Mouse (Mus musculus): Measurements from ENCODE around the gene Tbl1x.

Tbl1x gene

DNA sequence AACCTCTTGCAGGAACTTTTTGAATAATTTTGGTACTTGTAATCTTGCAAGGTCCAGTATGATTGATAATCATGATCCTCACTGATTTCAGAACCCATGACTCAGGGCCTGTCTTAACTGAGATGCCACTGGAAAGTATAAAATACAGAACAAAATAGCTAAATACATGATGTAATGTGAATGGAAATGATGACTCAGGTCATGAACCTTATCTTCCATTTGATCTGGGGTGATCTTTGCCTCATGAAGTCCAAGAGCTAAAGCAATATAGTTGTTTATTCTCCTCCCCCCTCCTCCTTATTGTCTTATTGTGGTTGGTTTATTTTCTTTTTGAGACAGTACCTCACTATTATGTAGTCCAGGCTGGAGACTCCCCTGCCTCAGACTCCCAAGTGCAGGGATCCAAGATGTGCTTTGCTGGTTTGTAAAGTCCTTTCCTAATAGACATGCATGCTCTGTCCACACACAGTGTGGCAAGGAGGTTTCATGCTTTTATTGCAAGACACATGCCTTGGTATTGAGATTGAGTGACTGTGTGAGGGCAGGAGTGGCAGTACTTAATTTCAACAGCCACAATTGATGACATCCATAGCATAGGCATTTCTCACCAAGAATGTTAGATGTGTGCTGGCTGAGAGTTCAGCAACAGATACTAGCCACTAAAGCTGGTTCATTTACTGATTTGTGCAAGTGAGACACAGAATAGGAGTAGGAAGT, 34.7 kb downstream of the Tbl1x start:
- DNase-seq, result no peak

DNA sequence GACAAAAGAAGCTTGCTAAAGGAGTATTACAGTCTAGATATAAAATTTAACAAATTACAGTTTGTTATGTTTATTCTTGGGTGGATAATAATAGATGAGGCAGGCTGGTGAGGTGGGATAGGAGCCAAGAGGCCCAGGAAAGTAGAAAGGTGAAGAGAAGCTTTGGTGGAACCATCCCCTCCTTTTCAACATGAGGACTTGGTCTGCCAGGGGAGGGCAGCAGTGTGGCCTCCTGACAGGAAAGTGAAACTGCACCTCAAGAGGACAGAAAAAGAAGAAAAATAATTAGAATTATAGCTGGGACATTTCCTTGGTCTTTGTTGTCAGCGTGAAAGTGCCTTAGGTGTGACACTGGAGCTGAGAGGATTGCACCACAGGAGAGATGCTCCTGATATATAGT, 35.6 kb downstream of the Tbl1x start:
- no peak for DNase-seq

DNA sequence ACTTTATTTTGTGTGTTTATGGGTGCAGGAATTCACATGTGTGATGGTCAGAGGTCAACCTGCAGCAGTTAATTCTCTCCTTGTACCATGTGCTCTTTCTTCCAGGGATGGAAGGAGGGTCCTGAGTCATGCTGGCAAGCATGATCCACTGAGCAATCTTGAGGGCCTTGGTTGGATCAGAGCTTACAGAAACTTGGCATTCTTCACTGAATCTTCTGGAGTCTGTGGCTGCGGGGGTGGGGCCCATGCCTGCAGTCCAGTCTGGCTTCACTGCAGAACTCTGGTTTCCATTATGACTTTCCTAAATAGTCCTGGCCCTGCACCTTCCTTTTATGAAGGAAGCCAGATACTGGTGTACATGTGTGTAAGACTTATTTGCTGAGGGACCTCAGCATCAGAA, 38.1 kb downstream of the Tbl1x start:
- DNase-seq, result no peak

DNA sequence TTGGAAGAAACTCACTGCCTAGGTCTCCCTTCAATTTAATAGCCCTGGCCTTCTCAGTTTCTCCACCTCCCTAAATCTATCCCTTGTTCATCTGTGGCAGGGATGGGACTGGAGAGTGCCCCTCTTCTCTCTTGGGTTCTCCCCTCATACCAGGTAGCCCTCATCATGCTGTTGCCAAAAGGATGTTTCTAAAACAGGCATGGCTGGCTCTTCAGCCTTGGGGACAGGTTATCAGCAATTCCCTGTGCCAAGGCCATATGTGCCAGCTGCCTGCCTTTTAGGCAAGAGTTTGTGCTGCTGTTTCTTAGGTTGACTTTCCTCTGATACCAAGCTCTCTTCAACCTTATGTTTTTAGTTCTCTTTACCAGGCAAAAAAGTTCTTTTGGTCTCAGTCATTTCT, 39.6 kb downstream of the Tbl1x start:
- no peak for DNase-seq

DNA sequence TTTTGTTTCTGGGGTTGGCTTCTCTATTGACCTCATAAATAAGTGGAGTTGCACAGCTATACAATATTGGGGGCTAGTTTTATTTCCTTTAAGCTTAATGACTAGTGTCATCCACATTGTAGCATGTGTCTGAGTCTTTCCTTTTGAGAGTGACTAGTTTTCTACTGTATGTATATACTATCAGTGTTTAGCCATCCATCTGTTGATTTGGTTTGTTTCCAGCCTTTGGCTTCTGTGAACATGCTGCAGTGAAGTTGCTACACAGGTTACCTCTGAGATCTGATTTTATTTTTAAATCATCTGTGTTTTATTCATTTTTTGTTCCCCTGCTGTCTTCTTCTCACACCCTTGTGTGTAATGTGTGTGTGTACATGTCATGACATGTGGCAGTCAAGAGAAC, 40.5 kb downstream of the Tbl1x start:
- DNase-seq, result peak; percentile 59

DNA sequence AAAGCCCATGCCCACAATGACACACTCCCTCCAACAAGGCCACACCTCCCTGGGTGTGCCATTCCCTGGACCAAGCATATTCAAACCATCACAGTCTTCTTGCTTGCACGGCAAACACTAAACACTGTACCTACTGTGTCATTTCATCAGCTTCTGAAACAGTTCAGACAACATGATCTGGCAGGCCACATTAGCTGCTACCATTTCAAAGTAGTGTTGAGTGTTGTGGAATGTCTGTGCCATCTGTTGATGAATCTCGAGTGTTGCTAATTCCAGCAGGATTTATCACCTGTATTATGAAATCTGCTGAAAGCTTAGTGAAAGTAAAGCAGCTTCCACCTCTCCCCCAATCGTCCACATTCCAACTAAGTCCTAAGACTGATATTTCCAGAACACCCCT, 41.3 kb downstream of the Tbl1x start:
- DNase-seq, result peak; percentile 45

DNA sequence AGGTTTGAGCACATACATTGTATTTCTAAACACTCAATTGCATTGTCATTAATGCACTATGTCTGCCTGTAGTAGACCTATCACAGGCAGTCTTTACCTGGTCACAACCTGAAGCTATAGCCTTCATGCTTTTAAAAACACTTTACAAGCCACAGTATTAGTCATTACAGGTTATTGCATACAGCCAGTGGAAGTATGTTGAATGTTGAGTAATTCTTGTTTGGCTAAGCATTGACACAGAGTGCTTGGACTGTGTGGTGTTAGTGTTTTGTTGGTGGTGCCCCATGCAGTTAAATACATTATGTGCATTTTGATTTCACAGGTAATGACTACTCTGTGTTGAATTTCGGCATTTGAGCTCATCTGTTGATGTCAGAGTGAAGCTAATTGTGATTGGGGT, 45.2 kb downstream of the Tbl1x start:
- no peak for DNase-seq

DNA sequence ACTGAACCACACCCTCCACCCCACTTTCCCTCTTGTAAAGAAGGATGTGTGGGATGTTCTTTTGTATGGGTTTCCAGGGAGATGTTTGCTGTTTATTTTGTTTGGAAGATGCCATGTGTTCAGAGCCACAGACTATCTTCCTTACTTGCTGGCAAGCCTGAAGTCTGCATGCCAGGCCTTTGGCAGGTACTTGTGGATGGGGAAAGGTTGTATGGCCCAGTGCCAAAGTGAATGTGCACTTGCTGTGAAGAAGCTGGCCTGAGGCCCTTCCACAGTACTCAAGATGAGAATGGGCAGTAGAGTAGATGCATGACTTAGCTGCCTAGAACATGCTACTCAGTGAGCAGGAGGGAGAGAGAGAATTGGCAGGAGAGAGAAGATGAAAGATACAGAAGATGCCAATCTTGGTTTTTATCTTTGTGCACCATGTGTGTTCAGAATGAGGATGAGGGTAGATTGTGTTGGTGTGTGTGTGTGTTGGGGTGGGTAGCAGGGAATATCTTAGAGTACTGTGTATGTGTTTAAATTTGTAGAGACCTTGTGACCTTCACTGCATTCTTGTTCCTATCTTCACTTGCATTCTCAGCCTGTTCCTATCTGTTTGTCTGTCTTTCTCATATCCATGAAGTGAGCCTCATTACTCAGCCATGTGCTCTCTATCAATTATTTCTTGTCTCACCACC, 48.5 kb downstream of the Tbl1x start:
- DNase-seq, result peak; percentile 82

DNA sequence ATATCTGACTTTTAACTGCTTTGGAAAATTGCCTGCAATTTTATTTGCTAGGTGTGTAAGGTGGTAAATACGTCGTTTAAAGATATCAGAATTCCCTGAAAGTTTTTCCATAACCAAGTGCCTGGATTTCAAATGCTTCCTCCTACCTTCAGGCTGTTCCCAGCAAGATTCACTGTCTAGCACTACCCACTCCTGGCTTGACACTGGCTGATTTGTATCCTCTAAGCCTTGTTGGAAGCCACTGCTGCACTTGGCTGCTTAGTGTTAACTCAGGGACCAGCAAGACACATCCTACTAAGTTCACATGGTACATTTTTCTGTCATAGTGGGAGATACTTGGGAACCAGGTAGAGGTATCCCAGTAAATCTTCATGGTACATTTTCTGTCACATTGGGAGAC, 52.8 kb downstream of the Tbl1x start:
- no peak for DNase-seq

DNA sequence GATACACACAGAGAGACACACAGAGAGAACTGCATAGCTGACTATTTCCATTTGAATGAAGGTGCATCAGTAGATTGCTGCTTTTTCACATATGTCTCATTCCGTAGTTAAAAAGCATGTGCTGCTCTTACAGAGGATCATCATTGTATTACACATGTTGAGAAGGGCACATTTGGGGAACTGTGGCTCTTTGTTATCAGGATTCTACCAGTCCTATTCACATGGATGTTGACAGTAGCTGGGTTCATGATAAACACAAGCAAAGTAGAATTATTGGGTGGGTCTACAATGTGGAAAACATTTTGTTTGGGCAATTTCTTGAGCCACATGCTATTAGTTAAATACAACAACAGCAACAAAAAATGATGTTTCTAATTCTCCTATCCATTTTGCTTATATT, 55.9 kb downstream of the Tbl1x start:
- no peak for DNase-seq

DNA sequence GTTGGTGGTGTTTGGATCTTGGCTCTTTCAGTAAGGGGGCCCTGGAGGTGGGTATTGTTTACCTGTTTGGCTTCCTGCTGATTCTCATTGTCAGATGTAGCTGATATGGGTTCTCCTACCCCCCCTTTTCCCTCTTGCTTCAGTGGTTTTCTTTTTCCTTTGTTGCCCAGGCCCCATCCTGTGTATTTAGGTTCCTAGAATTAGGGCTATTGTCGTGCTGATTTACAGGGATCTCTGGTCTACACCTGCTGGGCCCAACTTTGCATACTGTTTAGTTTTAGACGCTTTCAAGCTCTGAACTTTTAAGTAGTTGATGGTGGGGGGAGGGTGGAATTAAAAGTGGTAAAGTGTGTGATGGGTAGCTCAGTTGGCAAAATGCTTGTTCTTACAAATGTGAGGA, 57.2 kb downstream of the Tbl1x start:
- DNase-seq, result no peak

DNA sequence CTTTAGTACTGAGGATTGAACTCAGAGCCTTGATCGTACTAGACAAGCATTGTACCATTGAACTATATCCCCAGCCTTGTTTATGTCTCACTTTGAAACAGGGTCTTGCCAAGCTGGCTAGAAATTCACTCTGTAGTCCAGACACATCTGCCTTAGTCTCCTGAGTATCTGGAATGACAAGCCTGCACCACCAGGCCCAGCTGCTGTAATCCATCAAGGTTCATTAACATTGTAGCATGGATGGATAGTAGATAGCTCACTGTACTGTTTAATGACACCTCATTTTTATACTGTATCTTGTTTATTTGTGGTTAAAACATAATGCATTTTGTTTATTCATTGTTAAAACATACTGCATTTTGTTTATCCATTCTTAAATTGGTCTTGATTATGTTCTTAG, 62.9 kb downstream of the Tbl1x start:
- no peak for DNase-seq

DNA sequence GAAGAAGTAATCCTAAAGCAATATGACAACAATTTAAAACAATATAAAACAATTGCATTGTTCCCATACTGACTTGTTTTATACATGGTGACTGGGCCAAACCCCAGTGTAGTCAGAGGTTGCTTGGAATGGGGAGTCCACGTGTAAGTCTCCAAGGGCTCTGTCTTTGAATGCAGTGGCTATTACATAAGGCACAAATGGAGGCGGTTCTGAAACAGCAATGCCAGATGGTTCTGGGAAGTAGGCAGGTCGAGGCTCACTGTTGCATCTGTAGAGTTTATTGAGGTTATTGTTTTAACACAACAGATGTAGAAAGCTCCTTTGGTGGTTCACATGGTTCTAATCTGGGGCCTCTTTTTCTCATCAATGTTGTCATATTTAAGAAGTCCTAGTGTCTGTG, 66.3 kb downstream of the Tbl1x start:
- DNase-seq, result no peak

DNA sequence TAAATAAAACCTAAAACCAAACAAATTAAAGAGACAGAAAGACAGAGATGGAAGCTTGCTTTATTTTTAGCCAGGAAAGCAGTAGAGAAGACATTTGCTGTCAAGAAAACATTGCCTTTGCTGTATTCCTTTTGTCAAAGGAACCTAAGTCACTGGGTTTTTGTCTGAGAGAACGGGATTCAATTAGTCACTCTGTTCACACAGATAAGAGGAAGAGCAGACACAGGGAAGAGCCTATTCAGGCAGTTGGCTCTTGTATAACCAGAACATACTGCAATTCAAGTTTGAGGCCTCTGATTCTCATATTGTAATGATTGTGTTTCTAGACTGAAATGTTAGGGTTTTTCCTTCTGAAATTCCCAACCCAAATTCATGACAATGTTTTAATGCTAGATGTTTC, 67.4 kb downstream of the Tbl1x start:
- no peak for DNase-seq

DNA sequence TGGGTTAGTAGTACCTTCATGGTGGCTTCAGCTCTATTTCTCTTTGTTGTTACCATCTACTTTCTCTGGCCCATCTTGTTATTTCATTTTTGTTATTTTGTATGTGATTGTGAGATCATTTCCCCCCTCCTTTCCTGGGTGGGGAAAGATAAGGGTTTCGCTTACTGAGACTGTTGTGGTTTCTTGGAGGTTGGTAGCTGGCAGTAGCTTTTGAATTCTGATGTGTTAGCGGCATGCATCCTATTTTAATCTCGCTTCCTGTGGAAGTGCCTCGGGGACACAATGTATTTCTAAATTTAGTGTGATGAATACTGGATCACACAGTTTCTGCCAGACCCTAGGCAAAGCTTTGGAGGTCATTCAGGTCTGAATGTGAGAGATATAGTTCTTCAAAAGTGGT, 69.2 kb downstream of the Tbl1x start:
- no peak for DNase-seq

DNA sequence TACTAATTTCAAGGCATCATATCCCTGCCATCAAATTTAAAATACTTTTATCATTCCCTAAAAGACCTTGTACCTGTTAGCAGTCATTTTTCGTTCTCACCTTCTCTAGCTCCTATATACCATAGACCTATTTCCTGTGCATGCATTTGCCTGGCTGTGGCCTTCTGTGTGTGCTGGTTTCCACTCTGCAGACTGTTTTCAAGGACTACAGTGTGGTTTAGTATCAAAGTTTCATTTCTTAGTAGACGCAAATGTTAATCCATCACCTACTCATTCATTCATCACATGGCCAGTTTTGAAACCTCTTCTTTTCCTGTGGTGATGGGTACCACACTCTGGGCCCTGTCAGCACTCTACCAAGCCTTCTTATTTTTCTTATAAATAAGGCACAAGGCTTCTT, 75.2 kb downstream of the Tbl1x start:
- DNase-seq, result no peak

DNA sequence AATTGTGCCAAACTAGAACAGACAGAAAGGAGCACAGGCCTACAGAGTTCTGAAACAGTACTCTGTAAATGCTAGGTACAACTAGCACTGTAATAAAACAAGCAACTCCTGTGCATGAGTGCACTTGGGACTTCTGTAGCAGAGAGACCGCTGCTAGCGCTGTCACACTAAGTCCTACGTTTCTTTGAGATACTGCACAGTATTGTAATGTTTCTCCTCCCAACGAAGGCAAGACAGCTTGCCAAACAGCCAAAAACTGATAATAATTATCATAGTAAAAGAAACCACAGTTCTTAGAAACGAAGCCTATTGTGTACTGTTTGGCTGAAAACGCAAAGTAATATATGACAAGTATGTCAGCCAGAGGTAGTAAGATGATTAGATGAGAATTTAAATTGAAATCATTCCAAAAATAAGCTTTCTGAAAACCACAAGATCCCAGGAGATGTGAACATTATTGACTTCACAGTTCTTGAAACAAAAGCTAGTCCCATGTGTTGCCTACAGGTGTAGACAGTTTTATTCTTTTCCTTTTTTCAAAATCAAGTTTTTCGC, 83.9 kb downstream of the Tbl1x start:
- no peak for DNase-seq

DNA sequence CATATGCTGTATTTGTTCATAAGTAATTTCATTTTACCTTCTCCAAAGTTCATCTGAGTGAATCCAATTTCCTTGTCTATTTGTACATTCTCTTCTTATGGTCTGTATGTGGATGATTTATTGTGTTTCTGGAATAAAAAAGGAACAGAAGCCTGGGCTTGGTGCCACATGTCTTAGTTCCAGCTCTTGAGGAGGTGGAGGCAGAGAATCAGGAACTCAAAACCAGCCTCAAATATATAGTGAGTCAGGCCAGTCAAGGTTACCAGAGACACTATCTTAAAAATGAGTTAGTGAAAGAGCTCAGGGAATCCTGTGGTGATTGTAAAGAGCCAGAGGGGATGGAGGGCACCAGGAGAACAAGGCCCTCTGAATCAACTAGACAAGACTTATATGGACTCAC, 86.9 kb downstream of the Tbl1x start:
- peak; percentile 69 for DNase-seq

DNA sequence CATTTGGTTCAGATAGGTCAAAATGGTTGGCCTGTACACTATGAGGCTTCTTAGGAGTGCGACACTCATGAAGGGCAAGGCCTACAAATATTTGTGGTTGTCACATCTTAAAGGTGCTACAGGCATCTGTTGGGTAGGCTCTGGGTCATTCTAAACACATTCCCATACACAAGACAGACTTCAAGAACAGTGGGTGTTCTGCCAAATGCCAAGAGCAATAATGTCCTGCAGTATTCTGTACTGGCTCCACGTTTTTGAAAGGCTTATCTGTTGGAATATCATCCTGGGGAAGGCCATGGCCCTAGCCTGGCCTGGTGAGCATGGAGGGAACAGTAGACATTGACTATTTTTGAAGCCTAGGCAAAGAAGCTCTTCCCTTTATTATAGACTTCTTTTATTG, 87.9 kb downstream of the Tbl1x start:
- peak; percentile 55 for DNase-seq

DNA sequence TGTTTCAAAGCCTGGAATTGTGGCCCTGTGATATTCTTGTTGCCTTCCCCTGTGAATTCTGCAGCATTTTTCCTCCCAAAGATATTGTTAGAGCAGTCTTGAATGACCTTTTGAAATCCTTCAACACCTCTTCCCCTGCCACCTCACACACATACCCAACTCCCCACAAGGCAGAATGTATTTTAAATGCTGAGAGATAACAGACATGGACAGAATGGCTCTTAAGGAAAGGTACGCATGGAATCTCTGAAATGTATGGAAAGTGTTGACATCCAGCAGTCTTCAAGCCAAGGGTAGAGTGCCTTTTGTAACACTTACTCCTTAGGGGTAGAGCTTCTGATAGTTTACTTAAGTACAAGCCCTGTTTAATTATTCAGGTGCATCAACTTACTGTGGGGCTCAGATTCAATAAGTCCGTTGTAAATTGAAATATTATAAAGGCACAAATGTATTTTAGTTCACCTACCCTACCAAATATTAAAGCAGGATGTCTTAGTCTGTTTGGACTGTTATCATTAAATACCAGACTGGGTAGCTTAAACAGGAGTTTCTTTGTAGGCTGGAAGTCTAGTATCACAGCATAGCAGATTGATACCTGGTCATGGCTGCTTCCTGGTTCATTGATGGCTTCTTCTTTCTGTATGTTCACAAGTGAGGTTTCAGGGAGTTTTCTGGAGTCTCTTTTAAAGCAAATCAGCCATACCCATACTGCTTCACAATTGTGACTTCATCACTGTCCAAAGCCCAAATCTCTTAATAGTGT, 92.9 kb downstream of the Tbl1x start:
- DNase-seq, result no peak

DNA sequence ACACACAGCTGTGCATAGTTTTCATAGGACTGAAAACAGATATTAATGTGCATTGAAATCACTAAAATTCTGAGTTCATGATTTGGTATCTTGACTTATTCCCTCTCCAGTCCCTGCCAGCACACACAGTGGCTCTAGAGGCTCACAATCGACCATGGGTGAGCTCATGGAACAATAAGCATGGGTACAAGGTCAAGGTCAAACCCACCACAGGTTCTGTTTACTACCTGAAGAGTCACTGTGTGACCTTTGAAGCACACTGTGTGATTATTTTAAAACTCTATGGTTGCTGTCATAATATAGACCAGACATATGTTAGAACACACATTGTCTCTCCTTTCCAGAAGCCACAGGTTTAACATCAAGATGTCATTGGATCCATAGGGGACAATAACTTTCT, 96.7 kb downstream of the Tbl1x start:
- DNase-seq, result no peak

DNA sequence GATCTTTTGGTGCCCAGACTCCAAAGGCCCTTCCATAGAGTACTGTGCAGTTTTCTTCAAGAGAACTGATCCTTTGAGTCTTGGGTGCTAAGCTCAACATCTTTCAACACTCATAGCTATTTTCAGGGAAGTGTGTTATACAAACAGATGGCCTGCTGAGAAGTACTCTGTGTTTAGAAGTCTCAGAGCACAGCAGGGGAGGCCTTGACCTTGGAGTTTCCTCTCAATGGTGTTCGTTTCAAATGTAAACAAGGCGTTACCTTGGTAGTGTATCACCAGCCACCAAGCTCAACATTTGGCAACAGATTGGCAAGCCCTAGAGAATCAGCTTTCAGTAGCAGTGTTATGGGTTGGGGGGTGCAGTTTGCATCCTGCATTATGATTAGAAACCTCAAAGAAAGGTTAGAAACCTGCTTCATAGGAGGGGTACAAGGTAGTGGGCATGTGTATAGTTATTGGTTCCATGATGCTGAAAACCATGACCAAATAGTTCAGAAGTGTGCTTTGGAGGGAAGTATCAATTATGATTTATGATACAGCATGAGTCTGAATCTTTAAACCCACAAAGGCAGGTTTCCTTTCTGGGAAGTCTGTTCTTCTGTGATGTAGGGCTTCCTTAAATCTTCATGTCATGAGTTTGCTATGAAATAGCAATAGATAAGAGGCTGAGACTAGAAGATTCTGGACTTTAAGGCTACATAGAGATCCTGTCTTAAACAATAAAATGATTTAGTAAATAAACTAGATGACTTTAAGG, 98.3 kb downstream of the Tbl1x start:
- DNase-seq, result no peak

DNA sequence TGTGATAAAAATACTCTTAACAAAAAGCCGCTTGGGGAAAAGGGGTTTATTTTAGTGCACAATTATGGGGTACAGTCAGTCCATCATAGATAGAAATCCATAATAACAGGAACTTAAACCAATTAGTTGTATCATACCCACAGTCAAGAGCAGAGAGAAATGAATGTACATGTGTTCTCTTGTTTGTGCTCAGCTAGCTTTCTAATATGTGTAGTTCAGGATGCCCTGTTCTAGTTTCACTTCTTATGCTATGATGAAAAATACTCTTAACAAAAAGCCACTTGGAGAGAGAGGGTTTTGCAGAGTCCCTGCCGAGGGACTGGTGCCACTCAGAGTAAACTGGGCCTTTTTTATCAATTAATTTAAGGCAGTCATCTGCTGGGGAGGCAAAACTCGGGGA, 101.1 kb downstream of the Tbl1x start:
- DNase-seq, result no peak

All from cerebellum, adult 9-10 months (tissue).